Mouse (Mus musculus): ENCODE results near the gene Igsf21. TPM values are rescaled to one million over a fixed set of nuclear protein-coding genes. Genes with fewer than 3 reads are reported as not detected.

The Igsf21 gene
- polyA plus RNA-seq, 1 experiment from 2014 or later, result not detected

GRCm38 (mm10) chr4:140109626-140109948 lies 137.0 kb downstream of the Igsf21 start:
- DNase-seq (ENCODE audit: low read depth, low spot score) (no peak), ATAC-seq (no peak)
- TF ChIP-seq CTCF (IDR thresholded peaks at IDR 0.05), result no peak
- in situ Hi-C loops (cut with MboI; ENCODE audit: low pct_unique_long_range_greater_than_20kb), result no loop called here
- ChIA-PET POLR2A (no interaction called here), CTCF (no interaction called here)
- peaks cover 30% of the 10 kb centered on the region for H3K27me3 ChIP-seq

GRCm38 (mm10) chr4:140108871-140109625 lies 137.5 kb downstream of the Igsf21 start:
- ATAC-seq (no peak), DNase-seq (ENCODE audit: low read depth, low spot score) (no peak)
- peaks cover 30% of the 10 kb centered on the region for H3K27me3 ChIP-seq
- CTCF ChIA-PET, result no interaction called here
- in situ Hi-C loops (cut with MboI; ENCODE audit: low pct_unique_long_range_greater_than_20kb), result no loop called here
- POLR2A ChIA-PET, result no interaction called here
- TF ChIP-seq CTCF (IDR thresholded peaks at IDR 0.05), result no peak

- in situ Hi-C loops (cut with MboI; ENCODE audit: low pct_unique_long_range_greater_than_20kb), result no loop called here
- no peak for TF ChIP-seq CTCF (IDR thresholded peaks at IDR 0.05)
- H3K27me3 ChIP-seq, result peaks cover 23% of the 10 kb centered on the region
These were observed 139.4 kb downstream of the Igsf21 start for GRCm38 (mm10) chr4:140107161-140107560.

GRCm38 (mm10) chr4:140104795-140105194 lies 141.8 kb downstream of the Igsf21 start:
- in situ Hi-C loops (cut with MboI; ENCODE audit: low pct_unique_long_range_greater_than_20kb), result no loop called here
- peaks cover 17% of the 10 kb centered on the region for H3K27me3 ChIP-seq
- ChIA-PET POLR2A (no interaction called here), CTCF (no interaction called here)
- no peak for TF ChIP-seq CTCF (IDR thresholded peaks at IDR 0.05)
- ATAC-seq, result no peak
- DNase-seq (ENCODE audit: low read depth, low spot score), result no peak

More at GRCm38 (mm10) chr4:140107161-140107560, 139.4 kb downstream of the Igsf21 start:
- ChIA-PET POLR2A (no interaction called here), CTCF (no interaction called here)
- DNase-seq (ENCODE audit: low read depth, low spot score), result no peak
- ATAC-seq, result no peak

- peaks cover 9% of the 10 kb centered on the region for H3K27me3 ChIP-seq
- TF ChIP-seq CTCF (IDR thresholded peaks at IDR 0.05), result no peak
- no peak for ATAC-seq
- CTCF ChIA-PET, result no interaction called here
- no peak for DNase-seq (ENCODE audit: low read depth, low spot score)
- POLR2A ChIA-PET, result no interaction called here
- in situ Hi-C loops (cut with MboI; ENCODE audit: low pct_unique_long_range_greater_than_20kb), result no loop called here
These were observed 143.1 kb downstream of the Igsf21 start for GRCm38 (mm10) chr4:140103341-140104027.

- no peak for TF ChIP-seq CTCF (IDR thresholded peaks at IDR 0.05)
- ATAC-seq (no peak), DNase-seq (ENCODE audit: low read depth, low spot score) (no peak)
- POLR2A ChIA-PET, result no interaction called here
- CTCF ChIA-PET, result no interaction called here
- in situ Hi-C loops (cut with MboI; ENCODE audit: low pct_unique_long_range_greater_than_20kb), result no loop called here
- H3K27me3 ChIP-seq, result peaks cover 9% of the 10 kb centered on the region
These were observed 143.9 kb downstream of the Igsf21 start for GRCm38 (mm10) chr4:140102581-140103200.

GRCm38 (mm10) chr4:140101106-140101505 lies 145.5 kb downstream of the Igsf21 start:
- TF ChIP-seq CTCF (IDR thresholded peaks at IDR 0.05), result no peak
- in situ Hi-C loops (cut with MboI; ENCODE audit: low pct_unique_long_range_greater_than_20kb), result no loop called here
- DNase-seq (ENCODE audit: low read depth, low spot score) (no peak), ATAC-seq (no peak)
- H3K27me3 ChIP-seq, result peaks cover 9% of the 10 kb centered on the region
- CTCF ChIA-PET, result no interaction called here
- POLR2A ChIA-PET, result no interaction called here

GRCm38 (mm10) chr4:140100141-140100540 lies 146.4 kb downstream of the Igsf21 start:
- no peak for TF ChIP-seq CTCF (IDR thresholded peaks at IDR 0.05)
- CTCF ChIA-PET, result no interaction called here
- H3K27me3 ChIP-seq, result peaks cover 9% of the 10 kb centered on the region
- POLR2A ChIA-PET, result no interaction called here
- ATAC-seq (no peak), DNase-seq (ENCODE audit: low read depth, low spot score) (no peak)
- in situ Hi-C loops (cut with MboI; ENCODE audit: low pct_unique_long_range_greater_than_20kb), result no loop called here

GRCm38 (mm10) chr4:140096283-140096682 lies 150.3 kb downstream of the Igsf21 start:
- TF ChIP-seq CTCF (IDR thresholded peaks at IDR 0.05), result no peak
- POLR2A ChIA-PET, result no interaction called here
- in situ Hi-C loops (cut with MboI; ENCODE audit: low pct_unique_long_range_greater_than_20kb), result no loop called here
- no peak for DNase-seq (ENCODE audit: low read depth, low spot score)
- no peak for ATAC-seq
- H3K27me3 ChIP-seq, result peaks cover 3% of the 10 kb centered on the region
- CTCF ChIA-PET, result no interaction called here

- ChIA-PET POLR2A (no interaction called here), CTCF (no interaction called here)
- TF ChIP-seq CTCF (IDR thresholded peaks at IDR 0.05), result no peak
- ATAC-seq, result no peak
- H3K27me3 ChIP-seq, result no peaks in the 10 kb centered on the region
- in situ Hi-C loops (cut with MboI; ENCODE audit: low pct_unique_long_range_greater_than_20kb), result no loop called here
- no peak for DNase-seq (ENCODE audit: low read depth, low spot score)
These were observed 151.7 kb downstream of the Igsf21 start for GRCm38 (mm10) chr4:140094835-140095234.

- ATAC-seq (no peak), DNase-seq (ENCODE audit: low read depth, low spot score) (no peak)
- POLR2A ChIA-PET, result no interaction called here
- CTCF ChIA-PET, result no interaction called here
- H3K27me3 ChIP-seq, result no peaks in the 10 kb centered on the region
- no peak for TF ChIP-seq CTCF (IDR thresholded peaks at IDR 0.05)
- in situ Hi-C loops (cut with MboI; ENCODE audit: low pct_unique_long_range_greater_than_20kb), result no loop called here
These were observed 154.2 kb downstream of the Igsf21 start for GRCm38 (mm10) chr4:140092367-140092766.
